Mouse (Mus musculus): ENCODE measurements around the gene Spata1.

- TF ChIP-seq CTCF (IDR thresholded peaks at IDR 0.05; ENCODE audit: low read depth) (no peak), EP300 (IDR thresholded peaks at IDR 0.05; ENCODE audit: low read depth) (no peak)
Measured at GRCm38 (mm10) chr3:146442936-146443335, 56.6 kb downstream of the Spata1 start.

All from liver, postnatal 0 days (tissue).